Mouse (Mus musculus) limb, embryonic 14.5 days (tissue): ENCODE results near the gene Slc39a9. TPM values are rescaled to one million over a fixed set of nuclear protein-coding genes. Genes with fewer than 3 reads are reported as not detected.
A peak's percentile ranks its signal among the peaks of the same experiment; 100 is the strongest.

Experiments used
- ATAC-seq: fragments of 200-750 bp; cut with Nextera tagmentation; 2 replicates; pipeline ENCODE4 v1.8.0; 2017; ENCODE audit warnings: low read depth, moderate number of reproducible peaks, moderate TSS enrichment; ENCODE audit not compliant: low FRiP score
- DNase-seq: peaks from one replicate; pipeline ENCODE4 v3.0.0-alpha.2; 2015; ENCODE audit warnings: low spot score
- H3K27ac ChIP-seq: fragments of 300-500 bp; sonication (generic); replicated peaks from 2 replicates; pipeline ENCODE4 v1.5.1; 2014; ENCODE audit warnings: low read depth, mild to moderate bottlenecking, low read length, moderate library complexity, mixed read lengths
- H3K27me3 ChIP-seq: fragments of 300-500 bp; sonication (generic); 2 replicates; pipeline ENCODE4 v1.6.1; 2014; ENCODE audit warnings: low read length, mixed read lengths; ENCODE audit not compliant: control insufficient read depth, insufficient read depth
- H3K36me3 ChIP-seq: fragments of 300-500 bp; sonication (generic); 2 replicates; pipeline ENCODE4 v1.6.1; 2014; ENCODE audit warnings: mild to moderate bottlenecking, low read length, moderate library complexity, mixed read lengths; ENCODE audit not compliant: control insufficient read depth, insufficient read depth
- H3K4me1 ChIP-seq: fragments of 300-500 bp; sonication (generic); 2 replicates; pipeline ENCODE4 v1.6.1; 2014; ENCODE audit warnings: antibody characterized with exemption, low read length, mixed read lengths; ENCODE audit not compliant: control insufficient read depth, insufficient read depth
- H3K4me2 ChIP-seq: fragments of 300-500 bp; sonication (generic); replicated peaks from 2 replicates; pipeline ENCODE4 v1.6.1; 2014; ENCODE audit warnings: low read depth, mild to moderate bottlenecking, low read length, moderate library complexity; ENCODE audit not compliant: severe bottlenecking
- H3K4me3 ChIP-seq: fragments of 300-500 bp; sonication (generic); replicated peaks from 2 replicates; pipeline ENCODE4 v1.5.1; 2014; ENCODE audit warnings: low read length
- H3K9ac ChIP-seq: fragments of 300-500 bp; sonication (generic); 2 replicates; pipeline ENCODE4 v1.6.1; 2014; ENCODE audit warnings: mild to moderate bottlenecking, low read depth, low read length, moderate library complexity; ENCODE audit not compliant: severe bottlenecking
- H3K9me3 ChIP-seq: fragments of 300-500 bp; sonication (generic); 2 replicates; pipeline ENCODE4 v1.6.1; 2016; ENCODE audit warnings: low read length; ENCODE audit not compliant: control insufficient read depth
- POLR2A ChIP-seq: fragments of 200-500 bp; IDR thresholded peaks from 2 replicates; pipeline ENCODE4 v1.8.0; 2012; ENCODE audit warnings: inconsistent platforms, mild to moderate bottlenecking, moderate library complexity, borderline replicate concordance; ENCODE audit not compliant: insufficient read depth, insufficient read length; ENCODE audit errors: extremely low read depth
- WGBS: fragments of 180-500 bp; shearing (Covaris S2); extraction: QIAGEN DNeasy Blood & Tissue Kit; methylation state at CpG from one replicate; pipeline ENCODE4 v1.1.7; 2014; 5-methylcytosine and 5-hydroxymethylcytosine counted together
- polyA plus RNA-seq, 2 experiments: library from polyadenylated mRNA; depleted of rRNA in 1 of 2; stranded (reverse) in 1 of 2; unstranded in 1 of 2; fragments of >200 nt; fragmentation: Nextera tagmentation in 1 of 2; extraction: Ambion mirVana in 1 of 2; gene quantifications; 2 replicates each; pipeline versions ENCODE4 v1.2.1 to v1.2.3; 2012 to 2014

Gene Slc39a9
- polyA plus RNA-seq, 2 experiments = 26.9 to 29.1 TPM

GRCm38 (mm10) chr12:80598236-80598635 is 45.4 kb upstream of the Slc39a9 start:
- Histone ChIP-seq H3K9me3 (no peaks in the 10 kb centered on the region), H3K4me2 (no peak overlapping the region), H3K9ac (no peak overlapping the region), H3K36me3 (no peaks in the 10 kb centered on the region), H3K4me3 (no peak overlapping the region), H3K4me1 (0 out of 2 replicates have a peak, but pooled peaks cover 1% of the 10 kb centered on the region), H3K27me3 (no peaks in the 10 kb centered on the region), H3K27ac (no peak overlapping the region)
- WGBS = 34% methylated on average over 7 of the region's 7 CpGs
- DNase-seq = no peak
- ATAC-seq = no peak
- TF ChIP-seq POLR2A = no peak

- TF ChIP-seq POLR2A = no peak
- WGBS = 58% methylated on average over 6 of the region's 6 CpGs
- ATAC-seq = no peak
Measured at GRCm38 (mm10) chr12:80598756-80599155, 44.9 kb upstream of the Slc39a9 start.

GRCm38 (mm10) chr12:80601597-80602269 is 42.0 kb upstream of the Slc39a9 start:
- WGBS = 81% methylated on average over 9 of the region's 9 CpGs
- no peaks in the 10 kb centered on the region for H3K9me3 ChIP-seq

More at GRCm38 (mm10) chr12:80598756-80599155, 44.9 kb upstream of the Slc39a9 start:
- no peaks in the 10 kb centered on the region for H3K36me3 ChIP-seq
- no peak overlapping the region for H3K4me2 ChIP-seq
- H3K9me3 ChIP-seq = no peaks in the 10 kb centered on the region
- H3K27me3 ChIP-seq = no peaks in the 10 kb centered on the region
- peaks cover 5% of the 10 kb centered on the region for H3K4me1 ChIP-seq
- H3K9ac ChIP-seq = no peak overlapping the region
- no peak overlapping the region for H3K4me3 ChIP-seq
- no peak overlapping the region for H3K27ac ChIP-seq
- no peak for DNase-seq

GRCm38 (mm10) chr12:80602432-80602831 is 41.3 kb upstream of the Slc39a9 start:
- 95% methylated on average over 5 of the region's 5 CpGs for WGBS
- Histone ChIP-seq H3K4me3 (no peak overlapping the region), H3K36me3 (no peaks in the 10 kb centered on the region), H3K4me2 (no peak overlapping the region), H3K4me1 (peaks cover 12% of the 10 kb centered on the region), H3K27me3 (no peaks in the 10 kb centered on the region), H3K27ac (no peak overlapping the region), H3K9me3 (no peaks in the 10 kb centered on the region), H3K9ac (no peak overlapping the region)
- no peak for ATAC-seq
- no peak for TF ChIP-seq POLR2A
- DNase-seq = no peak

More at GRCm38 (mm10) chr12:80601597-80602269, 42.0 kb upstream of the Slc39a9 start:
- Histone ChIP-seq H3K4me1 (peaks cover 12% of the 10 kb centered on the region), H3K4me3 (no peak overlapping the region), H3K36me3 (no peaks in the 10 kb centered on the region), H3K27ac (no peak overlapping the region), H3K27me3 (no peaks in the 10 kb centered on the region), H3K9ac (no peak overlapping the region), H3K4me2 (no peak overlapping the region)
- ATAC-seq = no peak
- DNase-seq = no peak
- TF ChIP-seq POLR2A = no peak

GRCm38 (mm10) chr12:80603566-80603965 is 40.1 kb upstream of the Slc39a9 start:
- Histone ChIP-seq H3K9ac (no peak overlapping the region), H3K27ac (no peak overlapping the region), H3K4me3 (no peak overlapping the region), H3K4me2 (no peak overlapping the region), H3K4me1 (peaks cover 12% of the 10 kb centered on the region), H3K36me3 (no peaks in the 10 kb centered on the region), H3K27me3 (no peaks in the 10 kb centered on the region), H3K9me3 (no peaks in the 10 kb centered on the region)
- DNase-seq (peak; percentile 44), ATAC-seq (peak; percentile 53; the same call in 1 of the 2 replicates)
- no peak for TF ChIP-seq POLR2A
- WGBS = 44% methylated on average over 4 of the region's 4 CpGs
